Comparison of ENCODE assay signal across 19 mouse cellular contexts in genomic region chr11:107411576-107411975, GRCm38 (mm10). TPM values are rescaled to one million over a fixed set of nuclear protein-coding genes. Genes with fewer than 3 reads are reported as not detected.
DNase-seq lines count a peak whose midpoint lies in the region; ATAC-seq and TF ChIP-seq lines count a peak whose summit lies in the region.
"Had no signal": no experiment of that assay in that cellular context is flagged by ENCODE, and none has a peak within 500 bp of the region (broad histone marks: within the 10 kb centered on the region; RNA-seq: fewer than 3 reads in every experiment).

No protein-coding gene starts in this region.

- no peak for TF ChIP-seq CTCF in hindbrain, postnatal 0 days (IDR thresholded peaks at IDR 0.05; ENCODE audit: low read depth)

- 75% methylated on average over 9 of the region's 9 CpGs for WGBS in hindbrain, postnatal 0 days
- 82% methylated on average over 9 of the region's 9 CpGs for WGBS in hindbrain, embryonic 12.5 days
- WGBS in midbrain, embryonic 13.5 days: 78% methylated on average over 9 of the region's 9 CpGs
- WGBS in midbrain, embryonic 11.5 days: 89% methylated on average over 9 of the region's 9 CpGs
- 57% methylated on average over 9 of the region's 9 CpGs for WGBS in liver, embryonic 16.5 days (ENCODE audit: insufficient replicate concordance)

- no peaks in the 10 kb centered on the region for H3K36me3 ChIP-seq in hindbrain, postnatal 0 days (ENCODE audit: insufficient read depth, low read length)
- H3K36me3 ChIP-seq in hindbrain, embryonic 12.5 days: no peaks in the 10 kb centered on the region
- no peaks in the 10 kb centered on the region for H3K36me3 ChIP-seq in midbrain, embryonic 13.5 days
- no peaks in the 10 kb centered on the region for H3K36me3 ChIP-seq in midbrain, embryonic 11.5 days (ENCODE audit: control insufficient read depth, insufficient read depth, low read length)
- H3K36me3 ChIP-seq in liver, embryonic 16.5 days (ENCODE audit: control insufficient read depth, insufficient read depth): no peaks in the 10 kb centered on the region
- H3K36me3 ChIP-seq: embryonic facial prominence, embryonic 13.5 days; hindbrain, embryonic 13.5 days; kidney, embryonic 15.5 days; limb, embryonic 10.5 days; neural tube, embryonic 15.5 days had no signal

- no peak overlapping the region for H3K9ac ChIP-seq in hindbrain, postnatal 0 days (replicated peaks; ENCODE audit: low read length)
- H3K9ac ChIP-seq in hindbrain, embryonic 12.5 days: no peak overlapping the region
- no peak overlapping the region for H3K9ac ChIP-seq in midbrain, embryonic 13.5 days (replicated peaks)
- no peak overlapping the region for H3K9ac ChIP-seq in midbrain, embryonic 11.5 days (ENCODE audit: low read length)
- H3K9ac ChIP-seq in liver, embryonic 16.5 days (ENCODE audit: low read depth, low read length): no peak overlapping the region
- H3K9ac ChIP-seq: embryonic facial prominence, embryonic 13.5 days; hindbrain, embryonic 13.5 days; kidney, embryonic 15.5 days; neural tube, embryonic 15.5 days had no signal

- 0 out of 2 replicates have a peak overlapping the region, but pooled peaks have one; percentile 15 for H3K27ac ChIP-seq in hindbrain, postnatal 0 days
- H3K27ac ChIP-seq in hindbrain, embryonic 12.5 days: no peak overlapping the region
- peak overlapping the region; percentile 10; the same call in 1 of the 2 replicates for H3K27ac ChIP-seq in midbrain, embryonic 13.5 days
- no peak overlapping the region for H3K27ac ChIP-seq in midbrain, embryonic 11.5 days (ENCODE audit: low read depth, low read length)
- H3K27ac ChIP-seq in liver, embryonic 16.5 days (ENCODE audit: low read length): peak overlapping the region; percentile 45
- H3K27ac ChIP-seq: embryonic facial prominence, embryonic 13.5 days; hindbrain, embryonic 13.5 days; kidney, embryonic 15.5 days; neural tube, embryonic 15.5 days had no signal

- DNase-seq in hindbrain, postnatal 0 days (ENCODE audit: low spot score): no peak
- no peak for DNase-seq in midbrain, embryonic 11.5 days (ENCODE audit: low spot score, missing footprints)
- no peak for DNase-seq in right cerebral cortex, adult 18-20 months
- DNase-seq in spleen, postnatal 14 days (ENCODE audit: low spot score in 2 of 2): no peak
- DNase-seq: cerebellum, adult 9-10 months; gastrocnemius, postnatal 14 days; lung, postnatal 14 days; thymus, postnatal 25 days had no signal

- no peaks in the 10 kb centered on the region for H3K9me3 ChIP-seq in hindbrain, postnatal 0 days (ENCODE audit: low read length)
- no peaks in the 10 kb centered on the region for H3K9me3 ChIP-seq in hindbrain, embryonic 12.5 days (replicated peaks)
- no peaks in the 10 kb centered on the region for H3K9me3 ChIP-seq in midbrain, embryonic 13.5 days
- H3K9me3 ChIP-seq in midbrain, embryonic 11.5 days (ENCODE audit: control insufficient read depth, low read length): no peaks in the 10 kb centered on the region
- H3K9me3 ChIP-seq in liver, embryonic 16.5 days (replicated peaks; ENCODE audit: control insufficient read depth, low read length): no peaks in the 10 kb centered on the region
- H3K9me3 ChIP-seq: embryonic facial prominence, embryonic 13.5 days; hindbrain, embryonic 13.5 days; kidney, embryonic 15.5 days; limb, embryonic 10.5 days; neural tube, embryonic 15.5 days had no signal

- H3K4me1 ChIP-seq in hindbrain, postnatal 0 days (ENCODE audit: insufficient read depth, low read length): 0 out of 2 replicates have a peak, but pooled peaks cover 9% of the 10 kb centered on the region
- H3K4me1 ChIP-seq in hindbrain, embryonic 12.5 days: peaks cover 36% of the 10 kb centered on the region
- peaks cover 54% of the 10 kb centered on the region for H3K4me1 ChIP-seq in midbrain, embryonic 13.5 days (replicated peaks)
- peaks cover 30% of the 10 kb centered on the region for H3K4me1 ChIP-seq in midbrain, embryonic 11.5 days (ENCODE audit: control insufficient read depth, insufficient read depth, low read length)
- peaks cover 76% of the 10 kb centered on the region for H3K4me1 ChIP-seq in liver, embryonic 16.5 days (ENCODE audit: control insufficient read depth, low read depth, low read length)

- H3K27me3 ChIP-seq in hindbrain, postnatal 0 days (ENCODE audit: insufficient read depth, low read length): no peaks in the 10 kb centered on the region
- H3K27me3 ChIP-seq in hindbrain, embryonic 12.5 days: no peaks in the 10 kb centered on the region
- H3K27me3 ChIP-seq in midbrain, embryonic 13.5 days: no peaks in the 10 kb centered on the region
- no peaks in the 10 kb centered on the region for H3K27me3 ChIP-seq in midbrain, embryonic 11.5 days (ENCODE audit: control insufficient read depth, insufficient read depth, low read length)
- no peaks in the 10 kb centered on the region for H3K27me3 ChIP-seq in liver, embryonic 16.5 days (ENCODE audit: control insufficient read depth, insufficient read depth, low read depth, low read length)
- H3K27me3 ChIP-seq: CH12.LX; embryonic facial prominence, embryonic 13.5 days; hindbrain, embryonic 13.5 days; kidney, embryonic 15.5 days; neural tube, embryonic 15.5 days had no signal

- H3K4me2 ChIP-seq in hindbrain, postnatal 0 days (ENCODE audit: low read depth, low read length): no peak overlapping the region
- no peak overlapping the region for H3K4me2 ChIP-seq in hindbrain, embryonic 12.5 days (replicated peaks)
- no peak overlapping the region for H3K4me2 ChIP-seq in midbrain, embryonic 13.5 days (replicated peaks)
- H3K4me2 ChIP-seq in midbrain, embryonic 11.5 days: no peak overlapping the region
- no peak overlapping the region for H3K4me2 ChIP-seq in liver, embryonic 16.5 days (ENCODE audit: low read depth, low read length)
- H3K4me2 ChIP-seq: embryonic facial prominence, embryonic 13.5 days; hindbrain, embryonic 13.5 days; kidney, embryonic 15.5 days; neural tube, embryonic 15.5 days had no signal

- no peak overlapping the region for H3K4me3 ChIP-seq in hindbrain, postnatal 0 days (ENCODE audit: low read length)
- no peak overlapping the region for H3K4me3 ChIP-seq in hindbrain, embryonic 12.5 days
- H3K4me3 ChIP-seq in midbrain, embryonic 13.5 days (replicated peaks): no peak overlapping the region
- H3K4me3 ChIP-seq in midbrain, embryonic 11.5 days (ENCODE audit: low read depth, low read length): no peak overlapping the region
- no peak overlapping the region for H3K4me3 ChIP-seq in liver, embryonic 16.5 days (ENCODE audit: low read depth, low read length)
- H3K4me3 ChIP-seq: embryonic facial prominence, embryonic 13.5 days; hindbrain, embryonic 13.5 days; kidney, embryonic 15.5 days; limb, embryonic 10.5 days; myocyte; neural tube, embryonic 15.5 days had no signal

- ATAC-seq in hindbrain, postnatal 0 days: no peak
- ATAC-seq in hindbrain, embryonic 12.5 days (ENCODE audit: low FRiP score): no peak
- no peak for ATAC-seq in midbrain, embryonic 13.5 days
- no peak for ATAC-seq in midbrain, embryonic 11.5 days (ENCODE audit: low FRiP score)
- no peak for ATAC-seq in liver, embryonic 16.5 days (ENCODE audit: low read depth)
- ATAC-seq: intestine, embryonic 16.5 days had no signal

RNA-seq across cellular contexts. Expression of gene Pitpnc1, which starts 58.9 kb away (rescaled TPM):
- 41.0 and 42.2 TPM in 2 replicates for total RNA-seq in hindbrain, postnatal 0 days (2014; rRNA removed)
- 43.6 and 44.8 TPM in 2 replicates for polyA plus RNA-seq in hindbrain, postnatal 0 days (2015; fragmentation: Nextera tagmentation; extraction: Ambion mirVana)
- 36.5 and 37.1 TPM in 2 replicates for polyA plus RNA-seq in hindbrain, embryonic 12.5 days (2016; fragmentation: Nextera tagmentation; extraction: Ambion mirVana)
- polyA plus RNA-seq in midbrain, embryonic 13.5 days (2015; fragmentation: Nextera tagmentation; extraction: Ambion mirVana): 35.0 and 36.7 TPM in 2 replicates
- polyA plus RNA-seq in midbrain, embryonic 11.5 days (2014; fragmentation: Nextera tagmentation; extraction: Ambion mirVana): 29.9 and 32.1 TPM in 2 replicates
- 7.6 and 9.2 TPM in 2 replicates for polyA plus RNA-seq in liver, embryonic 16.5 days (2015; fragmentation: Nextera tagmentation; extraction: Ambion mirVana)

Comparison
In these comparisons a context has a peak if more than half of its experiments do, and no peak if none do; other contexts are left out.
1. H3K27ac ChIP-seq: peak in hindbrain, postnatal 0 days (single experiment), midbrain, embryonic 13.5 days (single experiment) and liver, embryonic 16.5 days (single experiment); none in hindbrain, embryonic 12.5 days (single experiment) and midbrain, embryonic 11.5 days (single experiment).